Mouse (Mus musculus) Patski (cell line): ENCODE measurements around the gene Map3k20. TPM values are rescaled to one million over a fixed set of nuclear protein-coding genes. Genes with fewer than 3 reads are reported as not detected.
A peak's percentile ranks its signal among the peaks of the same experiment; 100 is the strongest.

Experiments
- ATAC-seq: fragments of 100-300 bp; one replicate; pipeline ENCODE4 v1.8.0; 2021
- CTCF ChIA-PET: fragments of 350-600 bp; sonication (Branson Sonifier 250); formaldehyde crosslinking; loops from one replicate; lab custom pipeline; 2022; ENCODE audit warnings: inconsistent platforms; lab: Charles Lee
- POLR2A ChIA-PET: fragments of 350-600 bp; sonication (Branson Sonifier 250); formaldehyde crosslinking; loops from one replicate; lab custom pipeline; 2022; ENCODE audit warnings: antibody characterized with exemption, inconsistent platforms; lab: Charles Lee
- DNase-seq: peaks from one replicate; pipeline ENCODE4 v3.0.0-alpha.2; 2011; ENCODE audit warnings: low read depth, low spot score
- H3K27me3 ChIP-seq: fragments of 371-371 bp; one replicate; pipeline ENCODE4 v1.5.1; 2021
- CTCF ChIP-seq: fragments of 100-300 bp; IDR thresholded peaks from one replicate; pipeline ENCODE4 v1.5.1; 2021
- in situ Hi-C: fragments of 300-500 bp; cut with MboI; formaldehyde crosslinking; loops from 3 replicates; pipeline ENCODE4 v1.11.1; 2018; ENCODE audit warnings: low pct_unique_long_range_greater_than_20kb, mixed read lengths
- polyA plus RNA-seq: library from polyadenylated mRNA; unstranded; gene quantifications from one replicate; pipeline ENCODE4 v1.2.3, GENCODE M21; 2021

The Map3k20 gene
- polyA plus RNA-seq, 1 experiment from 2014 or later = 43.6 TPM

DNA sequence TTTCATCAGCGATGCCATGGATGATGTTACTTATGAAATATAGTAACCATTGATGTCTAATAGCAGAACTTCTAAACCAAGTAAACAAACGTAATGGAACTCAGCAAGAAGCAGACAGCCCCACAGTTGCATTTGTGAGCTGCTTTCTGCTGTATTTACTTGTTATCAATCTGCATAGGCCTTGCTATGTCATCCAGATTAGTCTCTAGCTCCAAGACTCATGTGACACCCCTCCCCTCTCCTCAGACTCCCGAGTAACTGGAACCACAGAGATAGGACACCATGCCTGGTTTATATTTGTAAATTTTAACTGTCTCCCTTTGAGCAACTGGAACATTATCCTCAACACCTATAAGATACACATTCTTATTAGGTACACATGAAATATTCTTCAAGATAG lies 51.4 kb downstream of the Map3k20 start:
- in situ Hi-C loops = no loop called here
- ATAC-seq (no peak), DNase-seq (no peak)
- CTCF ChIA-PET = interaction anchor here (1.2 kb wide), 1 partner anchor 54 kb away, joined by 3 read pairs; no protein-coding TSS in a partner anchor
- TF ChIP-seq CTCF = no peak
- H3K27me3 ChIP-seq = no peaks in the 10 kb centered on the region
- POLR2A ChIA-PET = interaction anchor here (0.6 kb wide), 1 partner anchor 19 kb away, joined by 3 read pairs; no protein-coding TSS in a partner anchor

DNA sequence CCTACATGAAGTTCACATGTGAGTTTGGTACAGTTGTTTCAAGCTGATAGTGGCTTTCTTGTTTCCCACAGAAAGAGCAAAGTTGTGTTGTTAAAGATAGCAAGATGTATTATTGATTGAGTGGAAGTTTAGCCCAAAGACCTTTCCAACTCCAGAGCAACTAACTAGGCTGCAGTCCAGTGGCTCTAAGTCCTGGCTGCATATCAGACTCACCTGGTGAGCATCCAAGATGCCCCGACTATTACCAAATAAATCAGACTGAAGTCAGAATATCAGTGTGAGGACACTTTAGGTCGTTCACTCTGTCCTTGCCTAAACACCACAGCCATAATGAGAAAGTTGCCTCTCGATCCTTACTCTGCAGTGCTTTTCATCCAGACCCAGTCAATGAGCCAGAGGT lies 59.8 kb downstream of the Map3k20 start:
- in situ Hi-C loops = no loop called here
- ATAC-seq (no peak), DNase-seq (no peak)
- ChIA-PET POLR2A (interaction anchor here (1.0 kb wide), 1 partner anchor 8 kb away, joined by 3 read pairs; no protein-coding TSS in a partner anchor), CTCF (interaction anchor here (0.8 to 1.7 kb wide), 3 partner anchors 9 to 16 kb away, joined by 3 to 4 read pairs (median 3); no protein-coding TSS in a partner anchor)
- no peak for TF ChIP-seq CTCF
- no peaks in the 10 kb centered on the region for H3K27me3 ChIP-seq

GRCm38 (mm10) chr2:72351329-72351728 lies 65.9 kb downstream of the Map3k20 start:
- CTCF ChIA-PET = interaction anchor here (1.4 kb wide), 1 partner anchor 9 kb away, joined by 3 read pairs; no protein-coding TSS in a partner anchor

DNA sequence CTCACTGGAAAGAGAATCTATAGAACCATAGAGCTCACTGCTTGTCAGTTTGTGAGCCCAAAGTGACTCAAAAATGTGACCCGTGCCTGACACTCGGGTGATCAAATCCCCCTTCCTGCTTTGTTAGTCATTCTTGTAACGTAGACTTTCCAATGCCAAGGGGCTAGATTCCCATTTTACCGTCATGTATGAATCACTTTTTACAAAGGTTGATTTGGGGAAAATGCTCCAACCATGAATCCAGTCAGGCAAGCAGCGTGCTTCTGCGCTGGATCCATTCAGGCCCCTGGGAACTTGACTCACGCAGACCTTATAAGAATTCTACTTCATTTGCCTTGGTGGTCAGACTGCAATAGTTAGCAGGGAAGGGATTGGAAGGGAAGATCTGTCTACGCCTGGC lies 66.3 kb downstream of the Map3k20 start:
- ChIA-PET CTCF (interaction anchor here (1.4 kb wide), 1 partner anchor 9 kb away, joined by 3 read pairs; no protein-coding TSS in a partner anchor), POLR2A (no interaction called here)
- no peak for DNase-seq
- no peaks in the 10 kb centered on the region for H3K27me3 ChIP-seq
- no peak for TF ChIP-seq CTCF
- no peak for ATAC-seq
- in situ Hi-C loops = no loop called here

More at GRCm38 (mm10) chr2:72351329-72351728, 65.9 kb downstream of the Map3k20 start:
- DNase-seq (no peak), ATAC-seq (no peak)
- POLR2A ChIA-PET = interaction anchor here (0.7 kb wide), 1 partner anchor 33 kb away, joined by 4 read pairs; no protein-coding TSS in a partner anchor
- TF ChIP-seq CTCF = no peak
- no peaks in the 10 kb centered on the region for H3K27me3 ChIP-seq
- in situ Hi-C loops = no loop called here

DNA sequence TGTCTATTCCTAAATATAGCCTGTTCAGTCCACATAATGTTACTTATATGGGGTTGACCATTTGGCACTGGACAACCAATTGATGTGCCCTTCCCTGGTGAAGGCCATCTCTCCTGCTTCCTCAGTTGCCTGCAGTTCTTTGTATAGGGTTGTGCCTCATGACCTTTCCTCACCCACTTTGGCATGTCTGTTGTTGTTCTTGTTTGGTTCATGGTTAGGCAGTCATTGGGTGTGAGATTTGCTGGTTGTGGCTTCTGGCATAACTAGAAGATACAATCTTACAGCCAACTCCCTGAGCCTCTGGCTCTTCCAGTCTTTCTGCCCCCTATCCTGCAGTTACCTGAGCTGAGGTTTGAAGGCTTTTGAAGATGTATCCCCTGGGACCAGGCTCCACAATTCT lies 67.3 kb downstream of the Map3k20 start:
- DNase-seq (no peak), ATAC-seq (no peak)
- in situ Hi-C loops = no loop called here
- TF ChIP-seq CTCF = no peak
- ChIA-PET CTCF (interaction anchor here (1.0 to 1.4 kb wide), 2 partner anchors 8 to 13 kb away, joined by 3 to 5 read pairs; no protein-coding TSS in a partner anchor), POLR2A (no interaction called here)
- H3K27me3 ChIP-seq = no peaks in the 10 kb centered on the region

- ATAC-seq (no peak), DNase-seq (no peak)
- no peak for TF ChIP-seq CTCF
- in situ Hi-C loops = no loop called here
- ChIA-PET POLR2A (no interaction called here), CTCF (interaction anchor here (0.7 kb wide), 1 partner anchor 328 kb away, joined by 3 read pairs; no protein-coding TSS in a partner anchor)
- no peaks in the 10 kb centered on the region for H3K27me3 ChIP-seq
Observed at GRCm38 (mm10) chr2:72356471-72356870, 71.0 kb downstream of the Map3k20 start.

DNA sequence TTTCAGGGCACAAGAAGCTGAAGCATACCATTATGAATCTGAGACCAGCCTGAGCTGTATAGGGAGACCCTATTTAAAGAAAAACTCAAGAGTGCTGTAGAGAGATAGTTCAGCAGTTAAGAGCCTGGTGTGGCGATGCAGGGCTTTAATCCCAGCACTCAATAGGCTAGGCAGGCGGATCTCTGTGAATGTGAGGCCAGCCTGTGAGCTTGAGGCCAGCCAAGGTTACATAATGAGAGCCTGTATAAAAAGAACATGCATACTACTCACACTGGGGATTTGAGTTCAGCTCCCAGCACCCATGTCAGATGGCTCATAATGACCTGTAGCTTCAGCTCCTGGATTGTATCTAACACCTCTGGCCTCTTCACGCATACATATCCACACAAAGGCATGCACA lies 76.1 kb downstream of the Map3k20 start:
- no peak for ATAC-seq
- CTCF ChIA-PET = interaction anchor here (1.4 kb wide), 2 partner anchors 17 to 28 kb away, joined by 3 read pairs; no protein-coding TSS in a partner anchor
- no peak for TF ChIP-seq CTCF
- no peaks in the 10 kb centered on the region for H3K27me3 ChIP-seq
- POLR2A ChIA-PET = no interaction called here
- DNase-seq = no peak
- in situ Hi-C loops = no loop called here

DNA sequence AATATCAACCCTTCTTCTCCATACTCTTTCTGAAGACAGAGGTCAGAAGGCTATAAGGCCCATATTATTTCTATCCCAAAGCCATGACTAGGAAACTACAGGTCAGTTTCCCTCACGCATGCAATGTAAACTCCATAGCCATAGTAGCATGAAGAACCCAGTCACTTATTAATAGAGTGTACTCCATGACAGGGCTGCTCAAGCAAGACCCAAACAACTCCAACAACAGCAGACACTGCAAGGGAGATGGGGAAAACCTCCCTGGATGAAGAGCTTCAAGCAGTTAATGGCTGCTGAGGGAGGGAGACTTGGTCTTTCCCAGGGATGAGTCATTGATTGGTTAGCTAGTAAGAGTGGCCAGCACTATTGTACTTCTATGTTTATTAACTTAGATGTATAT lies 78.0 kb downstream of the Map3k20 start:
- ATAC-seq = peak; percentile 51

GRCm38 (mm10) chr2:72365930-72366329 lies 80.5 kb downstream of the Map3k20 start:
- CTCF ChIA-PET = interaction anchor here (1.1 to 1.6 kb wide), 7 partner anchors 12 to 130 kb away, joined by 3 to 6 read pairs (median 4); no protein-coding TSS in a partner anchor
- DNase-seq (no peak), ATAC-seq (no peak)
- POLR2A ChIA-PET = no interaction called here
- H3K27me3 ChIP-seq = no peaks in the 10 kb centered on the region
- in situ Hi-C loops = no loop called here
- TF ChIP-seq CTCF = no peak

More for the DNA sequence above, 78.0 kb downstream of the Map3k20 start:
- no peaks in the 10 kb centered on the region for H3K27me3 ChIP-seq
- in situ Hi-C loops = no loop called here
- peak; percentile 37 for DNase-seq
- TF ChIP-seq CTCF = no peak
- ChIA-PET CTCF (interaction anchor here (0.9 to 1.6 kb wide), 2 partner anchors 27 to 62 kb away, joined by 4 to 5 read pairs; no protein-coding TSS in a partner anchor), POLR2A (interaction anchor here (1.1 kb wide), 1 partner anchor 30 kb away, joined by 3 read pairs; no protein-coding TSS in a partner anchor)

DNA sequence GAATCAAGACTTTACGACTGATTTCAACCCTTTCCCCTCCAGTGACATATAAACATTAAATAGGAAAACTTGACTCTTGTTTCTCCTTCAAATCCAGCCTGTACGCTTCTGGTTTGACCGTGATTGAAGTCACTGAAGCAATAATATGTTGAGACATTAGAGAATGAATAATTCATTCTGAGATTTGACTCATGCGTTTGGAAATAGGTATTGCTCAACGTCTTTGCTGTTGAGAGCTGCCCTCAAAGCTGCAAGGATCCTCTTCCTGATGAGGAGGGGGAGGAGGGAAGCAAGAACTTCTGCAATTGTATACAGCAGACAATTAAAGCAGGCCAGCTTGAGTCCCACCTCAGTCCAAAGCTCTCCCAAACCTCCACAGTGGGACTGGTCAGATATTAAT lies 81.1 kb downstream of the Map3k20 start:
- ChIA-PET CTCF (interaction anchor here (0.7 to 1.6 kb wide), 6 partner anchors 13 to 59 kb away, joined by 3 to 6 read pairs (median 4); no protein-coding TSS in a partner anchor), POLR2A (no interaction called here)
- ATAC-seq (peak; percentile 57), DNase-seq (peak; percentile 42)
- TF ChIP-seq CTCF = no peak
- in situ Hi-C loops = no loop called here
- H3K27me3 ChIP-seq = no peaks in the 10 kb centered on the region

GRCm38 (mm10) chr2:72367850-72368249 lies 82.4 kb downstream of the Map3k20 start:
- TF ChIP-seq CTCF = no peak
- ATAC-seq (no peak), DNase-seq (no peak)
- in situ Hi-C loops = no loop called here
- no peaks in the 10 kb centered on the region for H3K27me3 ChIP-seq
- CTCF ChIA-PET = no interaction called here
- POLR2A ChIA-PET = interaction anchor here (0.6 kb wide), 1 partner anchor 53 kb away, joined by 3 read pairs; no protein-coding TSS in a partner anchor
